Mouse (Mus musculus): ENCODE measurements at regions not wholly inside any gene's neighbourhood (a gene's known extent, or its start where the extent isn't known, plus 50 kb on each side); places are given as distances from the start of the nearest gene placed in this dataset.

- H3K27me3 ChIP-seq (replicated peaks), result no peaks in the 10 kb centered on the region
- no peak overlapping the region for H3K27ac ChIP-seq (ENCODE audit: insufficient read depth, low read depth)
- no peak overlapping the region for H3K4me2 ChIP-seq (ENCODE audit: insufficient read depth, low read depth, poor library complexity, severe bottlenecking)
- no peak overlapping the region for H3K4me3 ChIP-seq (replicated peaks in 1 of 3; ENCODE audit: low read depth in 2 of 3, low read length in 2 of 3, poor library complexity in 1 of 3)
- dilution Hi-C loops (cut with MboI; ENCODE audit: extremely low pct_ligation_motif_present, extremely low pct_unique_long_range_greater_than_20kb, low sequenced_read_pairs), result no loop called here
- no peak for DNase-seq (ENCODE audit: extremely low read depth)
- no peaks in the 10 kb centered on the region for H3K79me2 ChIP-seq (replicated peaks; ENCODE audit: control insufficient read depth, extremely low read depth, insufficient read depth, poor library complexity, severe bottlenecking)
- TF ChIP-seq IRF4 (IDR thresholded peaks at IDR 0.05; ENCODE audit: low read depth, low read length) (no peak), JUND (conservative IDR thresholded peaks at IDR 0.05; ENCODE audit: low read depth, low read length) (no peak), UBTF (IDR thresholded peaks at IDR 0.05; ENCODE audit: low read depth, low read length) (no peak), ETS1 (conservative IDR thresholded peaks at IDR 0.05; ENCODE audit: low read depth, low read length) (no peak), NELFE (IDR thresholded peaks at IDR 0.05; ENCODE audit: low read depth, low read length) (no peak), MAX (IDR thresholded peaks at IDR 0.05; ENCODE audit: low read length) (no peak)
- in situ Hi-C loops (cut with MboI; ENCODE audit: low pct_ligation_motif_present, low pct_unique_long_range_greater_than_20kb, low sequenced_read_pairs), result no loop called here
- no peaks in the 10 kb centered on the region for H3K36me3 ChIP-seq (replicated peaks in 1 of 2; ENCODE audit: control insufficient read depth in 1 of 2, insufficient read depth in 1 of 2, low read length in 1 of 2)
- no peaks in the 10 kb centered on the region for H3K4me1 ChIP-seq (ENCODE audit: control insufficient read depth in 1 of 2, insufficient read depth in 2 of 2)
- H3K9me3 ChIP-seq (replicated peaks; ENCODE audit: low read length), result no peaks in the 10 kb centered on the region
- H3K9ac ChIP-seq (ENCODE audit: insufficient read depth, low read depth), result no peak overlapping the region
These were observed 1672.8 kb upstream of the 5930422O12Rik start for GRCm38 (mm10) chr8:31755737-31756136.

GRCm38 (mm10) chr8:31762091-31762490 is 1666.4 kb upstream of the 5930422O12Rik start:
- Histone ChIP-seq H3K4me3 (replicated peaks in 1 of 3; ENCODE audit: low read depth in 2 of 3, low read length in 2 of 3, poor library complexity in 1 of 3) (no peak overlapping the region), H3K36me3 (replicated peaks in 1 of 2; ENCODE audit: control insufficient read depth in 1 of 2, insufficient read depth in 1 of 2, low read length in 1 of 2) (no peaks in the 10 kb centered on the region), H3K27ac (ENCODE audit: insufficient read depth, low read depth) (no peak overlapping the region), H3K27me3 (replicated peaks) (no peaks in the 10 kb centered on the region), H3K4me2 (ENCODE audit: insufficient read depth, low read depth, poor library complexity, severe bottlenecking) (no peak overlapping the region), H3K79me2 (replicated peaks; ENCODE audit: control insufficient read depth, extremely low read depth, insufficient read depth, poor library complexity, severe bottlenecking) (no peaks in the 10 kb centered on the region), H3K9me3 (replicated peaks; ENCODE audit: low read length) (no peaks in the 10 kb centered on the region), H3K4me1 (ENCODE audit: control insufficient read depth in 1 of 2, insufficient read depth in 2 of 2) (no peaks in the 10 kb centered on the region), H3K9ac (ENCODE audit: insufficient read depth, low read depth) (no peak overlapping the region)
- dilution Hi-C loops (cut with MboI; ENCODE audit: extremely low pct_ligation_motif_present, extremely low pct_unique_long_range_greater_than_20kb, low sequenced_read_pairs) (no loop called here), in situ Hi-C loops (cut with MboI; ENCODE audit: low pct_ligation_motif_present, low pct_unique_long_range_greater_than_20kb, low sequenced_read_pairs) (no loop called here)
- no peak for DNase-seq (ENCODE audit: extremely low read depth)
- TF ChIP-seq ZC3H11A (IDR thresholded peaks at IDR 0.05; ENCODE audit: low read depth, low read length) (no peak), CHD1 (IDR thresholded peaks at IDR 0.05; ENCODE audit: low read depth, low read length) (no peak), EP300 (IDR thresholded peaks at IDR 0.05; ENCODE audit: low read length) (no peak), SIN3A (IDR thresholded peaks at IDR 0.05; ENCODE audit: low read length) (no peak), TBP (conservative IDR thresholded peaks at IDR 0.05; ENCODE audit: low read depth, low read length) (no peak), TCF12 (IDR thresholded peaks at IDR 0.05; ENCODE audit: low read depth, low read length) (no peak), MAX (IDR thresholded peaks at IDR 0.05; ENCODE audit: low read length) (no peak), MXI1 (IDR thresholded peaks at IDR 0.05; ENCODE audit: low read depth, low read length) (no peak), SMC3 (IDR thresholded peaks at IDR 0.05; ENCODE audit: low read depth, low read length) (no peak)
